Mouse (Mus musculus) layer of hippocampus, postnatal 14 days (tissue): ENCODE results near the gene Rai14. TPM values are rescaled to one million over a fixed set of nuclear protein-coding genes. Genes with fewer than 3 reads are reported as not detected.

Experiments used
- DNase-seq, 2 experiments: peaks; one replicate each; pipeline ENCODE4 v3.0.0; 2021 to 2022; ENCODE audit warnings: low spot score in 2 of 2, mixed read lengths in 1 of 2
- total RNA-seq, 2 experiments: library from RNA; stranded (reverse); gene quantifications; 2 replicates each; pipeline ENCODE4 v1.2.3; 2021

Gene Rai14
- total RNA-seq, 2 experiments from 2014 or later: 6.5 to 8.1 TPM

DNA sequence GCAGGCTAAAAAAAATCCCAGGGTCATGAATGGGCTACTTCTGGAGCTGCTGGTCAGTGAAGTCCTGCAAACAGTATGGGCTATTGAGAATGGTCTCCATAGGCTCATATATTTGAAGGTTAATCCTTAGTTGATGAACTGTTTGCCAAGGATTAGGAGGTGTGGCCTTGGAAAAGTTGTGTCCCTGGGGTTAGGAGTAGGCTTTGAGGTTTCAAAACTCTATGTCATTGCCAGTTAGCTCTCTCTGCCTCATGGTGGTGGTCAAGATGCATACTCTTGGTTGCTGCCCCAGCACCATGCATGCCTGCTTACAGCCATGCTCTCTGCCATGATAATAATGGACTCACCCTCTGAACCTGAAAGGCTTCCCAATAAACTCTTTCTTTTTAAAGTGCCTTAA, 160.1 kb downstream of the Rai14 start:
- no peak for DNase-seq

DNA sequence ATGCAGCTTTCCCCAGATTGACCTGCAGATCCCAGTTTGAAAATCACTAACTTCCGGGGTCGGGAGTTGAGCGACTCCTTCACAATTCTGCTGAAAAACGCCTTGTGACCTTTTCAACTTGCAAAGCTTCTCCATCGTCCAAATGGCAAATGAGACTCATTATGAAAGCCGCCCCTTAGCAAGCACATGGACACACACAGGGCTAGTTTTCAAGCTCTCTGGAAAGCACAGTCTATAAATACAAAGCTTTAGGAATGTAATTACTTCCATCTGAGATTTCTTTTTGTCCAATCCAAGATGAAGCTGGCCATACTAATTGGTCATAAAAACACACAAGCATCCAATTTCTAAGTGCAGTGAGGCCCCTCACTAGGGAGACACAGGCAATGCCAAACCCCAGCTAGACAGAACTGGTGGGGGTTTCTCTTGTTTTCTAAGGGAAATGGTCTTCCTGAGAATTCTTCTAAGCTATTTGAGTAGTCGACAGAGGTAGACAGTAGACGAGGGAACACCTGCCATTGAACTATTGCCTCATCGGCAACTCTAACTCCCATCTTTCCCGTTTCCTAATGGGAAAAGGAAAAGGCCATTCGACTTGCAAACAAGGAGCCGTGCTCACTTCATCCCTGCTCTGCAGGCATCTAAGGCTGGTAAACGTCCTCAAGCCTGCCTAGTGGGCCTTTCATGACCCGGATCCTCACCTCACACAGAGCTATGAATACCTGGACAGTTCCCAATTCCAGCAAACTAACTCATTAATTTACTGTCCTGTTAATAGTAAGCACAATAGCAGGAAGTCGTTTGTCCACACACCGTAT, 173.9 kb downstream of the Rai14 start:
- DNase-seq: no peak

- no peak for DNase-seq
Observed at GRCm38 (mm10) chr15:10535969-10536368, 178.5 kb downstream of the Rai14 start.

DNA sequence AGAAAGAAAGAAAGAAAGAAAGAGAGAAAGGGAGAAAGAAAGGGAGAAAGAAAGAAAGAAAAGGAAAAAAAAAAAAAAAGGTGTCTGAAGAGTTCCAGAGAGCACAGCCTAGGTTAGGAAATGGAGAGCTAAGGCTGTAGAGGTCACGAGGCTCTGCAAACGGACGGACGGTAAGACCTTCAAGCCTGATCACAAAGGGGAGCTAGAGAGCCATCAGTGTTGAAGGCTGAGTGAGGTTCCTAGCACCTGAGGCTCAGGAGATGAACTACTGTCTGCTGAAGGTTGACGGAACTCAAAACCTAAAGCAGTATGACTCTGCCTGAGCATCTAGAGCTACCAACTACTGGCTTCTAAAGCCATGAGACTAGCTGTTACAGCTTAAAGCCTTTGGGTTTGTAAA, 179.8 kb downstream of the Rai14 start:
- DNase-seq: no peak

GRCm38 (mm10) chr15:10533361-10533760, 181.1 kb downstream of the Rai14 start:
- peak in 1 of 2 experiments; percentile 28 for DNase-seq

GRCm38 (mm10) chr15:10531352-10531751, 183.1 kb downstream of the Rai14 start:
- DNase-seq: no peak

DNA sequence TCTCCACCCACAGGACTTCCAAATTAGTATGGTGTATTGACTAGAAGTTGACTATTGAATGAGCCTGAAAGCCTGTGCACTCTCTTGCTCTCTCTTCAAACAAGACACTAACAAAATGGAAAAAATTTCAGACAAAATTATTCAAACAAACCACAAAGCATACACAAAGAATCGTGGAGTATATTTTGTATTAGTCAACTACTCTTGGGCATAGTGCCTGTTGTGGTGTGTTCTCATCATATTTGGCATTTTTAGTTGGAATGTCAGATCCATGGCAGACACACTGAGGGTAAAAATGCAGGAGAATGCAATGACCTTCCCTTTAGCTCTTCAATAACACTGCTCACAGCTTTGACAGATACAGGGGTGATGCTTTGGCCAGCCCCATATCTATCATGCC, 188.5 kb downstream of the Rai14 start:
- DNase-seq: no peak

Other genes starting within 250 kb of the Rai14 start
- gene Dnajc21, start 244.1 kb downstream of the Rai14 start, total RNA-seq: 10 to 100 TPM; 19.3 TPM
- 10 to 100 TPM; 22.8 to 23.2 TPM for gene Brix1, start 228.7 kb downstream of the Rai14 start, total RNA-seq
- 10 to 100 TPM; 10.4 to 12.6 TPM for gene Rad1, start 228.6 kb downstream of the Rai14 start, total RNA-seq
- gene Ttc23l, start 156.0 kb downstream of the Rai14 start, total RNA-seq: not detected
- gene C1qtnf3, start 237.7 kb upstream of the Rai14 start, total RNA-seq: under 1 TPM in 1 of 2 experiments, not detected in 1; 0.53 TPM